Mouse (Mus musculus) gastrocnemius, postnatal 36 days (tissue): ENCODE data around the gene Dzip1. TPM values are rescaled to one million over a fixed set of nuclear protein-coding genes. Genes with fewer than 3 reads are reported as not detected.

Experiments used
- DNase-seq, 2 experiments: peaks; one replicate each; pipeline ENCODE4 v3.0.0; 2022
- intact Hi-C: fragments of 180-260 bp; cut with DNase I; formaldehyde crosslinking; loops from one replicate; pipeline ENCODE4 v1.15.1; 2025
- total RNA-seq, 2 experiments: library from RNA; stranded (reverse); gene quantifications; 2 replicates each; pipeline ENCODE4 v1.2.3; 2021

Dzip1 gene
- total RNA-seq, 2 experiments from 2014 or later = 1.5 to 1.6 TPM

GRCm38 (mm10) chr14:118922667-118923184, 2.5 kb downstream of the Dzip1 start:
- no peak for DNase-seq
- intact Hi-C loops = no loop called here

- intact Hi-C loops = no loop called here
- DNase-seq = no peak
Observed at GRCm38 (mm10) chr14:118922251-118922650, 3.0 kb downstream of the Dzip1 start.

GRCm38 (mm10) chr14:118920654-118921053, 4.6 kb downstream of the Dzip1 start:
- intact Hi-C loops = no loop called here
- no peak for DNase-seq

- no peak for DNase-seq
- intact Hi-C loops = no loop called here
Observed at GRCm38 (mm10) chr14:118919025-118919424, 6.2 kb downstream of the Dzip1 start.

GRCm38 (mm10) chr14:118913651-118914050, 11.6 kb downstream of the Dzip1 start:
- DNase-seq = no peak
- intact Hi-C loops = loop anchor here (5.0 kb wide), 3 partner anchors 39 to 114 kb away; no protein-coding TSS in a partner anchor

GRCm38 (mm10) chr14:118911521-118911920, 13.7 kb downstream of the Dzip1 start:
- no peak for DNase-seq
- intact Hi-C loops = loop anchor here (5.0 kb wide), 3 partner anchors 41 to 116 kb away; no protein-coding TSS in a partner anchor

- peak; percentile 54 to 55 for DNase-seq
- intact Hi-C loops = loop anchor here (5.0 kb wide), 3 partner anchors 42 to 117 kb away; no protein-coding TSS in a partner anchor
Observed at GRCm38 (mm10) chr14:118910332-118911222, 14.7 kb downstream of the Dzip1 start.

GRCm38 (mm10) chr14:118909872-118910271, 15.4 kb downstream of the Dzip1 start:
- intact Hi-C loops = loop anchor here (5.0 kb wide), 4 partner anchors 42 to 117 kb away; no protein-coding TSS in a partner anchor
- DNase-seq = peak in 1 of 2 experiments; percentile 48

GRCm38 (mm10) chr14:118907592-118907991, 17.7 kb downstream of the Dzip1 start:
- intact Hi-C loops = loop anchor here (5.0 kb wide), 1 partner anchor 70 kb away; no protein-coding TSS in a partner anchor
- DNase-seq = no peak

- intact Hi-C loops = no loop called here
- no peak for DNase-seq
Observed at GRCm38 (mm10) chr14:118903867-118904562, 21.2 kb downstream of the Dzip1 start.

- DNase-seq = no peak
- intact Hi-C loops = no loop called here
Observed at GRCm38 (mm10) chr14:118903397-118903796, 21.9 kb downstream of the Dzip1 start.

- intact Hi-C loops = no loop called here
- no peak for DNase-seq
Observed at GRCm38 (mm10) chr14:118900911-118901310, 24.3 kb downstream of the Dzip1 start.

- no peak for DNase-seq
- intact Hi-C loops = no loop called here
Observed at GRCm38 (mm10) chr14:118899940-118900339, 25.3 kb downstream of the Dzip1 start.

- DNase-seq = no peak
- intact Hi-C loops = no loop called here
Observed at GRCm38 (mm10) chr14:118895655-118896054, 29.6 kb downstream of the Dzip1 start.

- no peak for DNase-seq
- intact Hi-C loops = no loop called here
Observed at GRCm38 (mm10) chr14:118895228-118895627, 30.0 kb downstream of the Dzip1 start.

GRCm38 (mm10) chr14:118890101-118890500, 35.2 kb downstream of the Dzip1 start:
- intact Hi-C loops = no loop called here
- DNase-seq = no peak

- intact Hi-C loops = no loop called here
- no peak for DNase-seq
Observed at GRCm38 (mm10) chr14:118884250-118884556, 41.1 kb downstream of the Dzip1 start.

GRCm38 (mm10) chr14:118883344-118884249, 41.7 kb downstream of the Dzip1 start:
- intact Hi-C loops = no loop called here

GRCm38 (mm10) chr14:118880696-118881095, 44.6 kb downstream of the Dzip1 start:
- intact Hi-C loops = no loop called here
- no peak for DNase-seq

More at GRCm38 (mm10) chr14:118883344-118884249, 41.7 kb downstream of the Dzip1 start:
- no peak for DNase-seq

- DNase-seq = no peak
- intact Hi-C loops = no loop called here
Observed at GRCm38 (mm10) chr14:118878346-118878910, 46.8 kb downstream of the Dzip1 start.
